In genomic region chr13:116523713-116524303, GRCm38 (mm10) we compare ENCODE assay signal across 12 mouse cellular contexts.
DNase-seq lines count a peak whose midpoint lies in the region; ATAC-seq and TF ChIP-seq lines count a peak whose summit lies in the region.
"Had no signal": no experiment of that assay in that cellular context is flagged by ENCODE, and none has a peak within 500 bp of the region (broad histone marks: within the 10 kb centered on the region; RNA-seq: fewer than 3 reads in every experiment).

No protein-coding gene starts in this region.

- no peak overlapping the region for H3K4me3 ChIP-seq in midbrain, embryonic 10.5 days
- H3K4me3 ChIP-seq in midbrain, postnatal 0 days (ENCODE audit: low read depth, low read length), result no peak overlapping the region
- no peak overlapping the region for H3K4me3 ChIP-seq in embryonic facial prominence, embryonic 14.5 days (ENCODE audit: low read depth, low read length)
- no peak overlapping the region for H3K4me3 ChIP-seq in hindbrain, embryonic 15.5 days
- H3K4me3 ChIP-seq in neural tube, embryonic 14.5 days (ENCODE audit: low read depth, low read length), result no peak overlapping the region
- H3K4me3 ChIP-seq: liver, embryonic 13.5 days had no signal

- H3K36me3 ChIP-seq in midbrain, embryonic 10.5 days, result no peaks in the 10 kb centered on the region
- H3K36me3 ChIP-seq in midbrain, postnatal 0 days (ENCODE audit: insufficient read depth, low read length), result no peaks in the 10 kb centered on the region
- no peaks in the 10 kb centered on the region for H3K36me3 ChIP-seq in embryonic facial prominence, embryonic 14.5 days (ENCODE audit: control insufficient read depth, insufficient read depth, low read length)
- no peaks in the 10 kb centered on the region for H3K36me3 ChIP-seq in hindbrain, embryonic 15.5 days
- no peaks in the 10 kb centered on the region for H3K36me3 ChIP-seq in neural tube, embryonic 14.5 days (ENCODE audit: control insufficient read depth, insufficient read depth, low read length)
- H3K36me3 ChIP-seq: liver, embryonic 13.5 days had no signal

- H3K4me1 ChIP-seq in midbrain, embryonic 10.5 days, result peaks cover 8% of the 10 kb centered on the region
- H3K4me1 ChIP-seq in midbrain, postnatal 0 days (ENCODE audit: insufficient read depth, low read length), result no peaks in the 10 kb centered on the region
- H3K4me1 ChIP-seq in embryonic facial prominence, embryonic 14.5 days (ENCODE audit: control insufficient read depth, insufficient read depth, low read length), result no peaks in the 10 kb centered on the region; the same call in 1 of the 2 replicates
- H3K4me1 ChIP-seq in hindbrain, embryonic 15.5 days (replicated peaks), result 0 out of 2 replicates have a peak, but pooled peaks cover 4% of the 10 kb centered on the region
- no peaks in the 10 kb centered on the region for H3K4me1 ChIP-seq in neural tube, embryonic 14.5 days (ENCODE audit: control insufficient read depth, insufficient read depth, low read length)
- H3K4me1 ChIP-seq: liver, embryonic 13.5 days had no signal

- H3K4me2 ChIP-seq in midbrain, postnatal 0 days (ENCODE audit: low read depth, low read length, poor library complexity, severe bottlenecking), result no peak overlapping the region
- no peak overlapping the region for H3K4me2 ChIP-seq in embryonic facial prominence, embryonic 14.5 days (ENCODE audit: low read depth, low read length)
- no peak overlapping the region for H3K4me2 ChIP-seq in hindbrain, embryonic 15.5 days
- H3K4me2 ChIP-seq in neural tube, embryonic 14.5 days (ENCODE audit: low read depth, low read length), result no peak overlapping the region
- H3K4me2 ChIP-seq: liver, embryonic 13.5 days had no signal

- H3K27ac ChIP-seq in midbrain, embryonic 10.5 days (replicated peaks), result peak overlapping the region; percentile 59
- H3K27ac ChIP-seq in midbrain, postnatal 0 days (ENCODE audit: low read depth, low read length), result no peak overlapping the region
- H3K27ac ChIP-seq in embryonic facial prominence, embryonic 14.5 days (replicated peaks; ENCODE audit: low read depth, low read length), result no peak overlapping the region
- no peak overlapping the region for H3K27ac ChIP-seq in hindbrain, embryonic 15.5 days (replicated peaks)
- no peak overlapping the region for H3K27ac ChIP-seq in neural tube, embryonic 14.5 days (ENCODE audit: low read depth, low read length)
- H3K27ac ChIP-seq: liver, embryonic 13.5 days had no signal

- WGBS in midbrain, embryonic 10.5 days, result 3% methylated on average over 8 of the region's 8 CpGs
- 6% methylated on average over 7 of the region's 8 CpGs for WGBS in midbrain, postnatal 0 days
- 9% methylated on average over 8 of the region's 8 CpGs for WGBS in embryonic facial prominence, embryonic 14.5 days
- 3% methylated on average over 8 of the region's 8 CpGs for WGBS in hindbrain, embryonic 15.5 days
- 1% methylated on average over 8 of the region's 8 CpGs for WGBS in neural tube, embryonic 14.5 days

- no peak overlapping the region for H3K9ac ChIP-seq in midbrain, postnatal 0 days (replicated peaks; ENCODE audit: low read length, poor library complexity, severe bottlenecking)
- no peak overlapping the region for H3K9ac ChIP-seq in embryonic facial prominence, embryonic 14.5 days (ENCODE audit: low read depth, low read length)
- H3K9ac ChIP-seq in hindbrain, embryonic 15.5 days, result no peak overlapping the region
- no peak overlapping the region for H3K9ac ChIP-seq in neural tube, embryonic 14.5 days (replicated peaks; ENCODE audit: low read depth, low read length)
- H3K9ac ChIP-seq: liver, embryonic 13.5 days had no signal

- no peaks in the 10 kb centered on the region for H3K27me3 ChIP-seq in midbrain, embryonic 10.5 days (ENCODE audit: low read depth, poor library complexity, severe bottlenecking)
- peaks cover 3% of the 10 kb centered on the region for H3K27me3 ChIP-seq in midbrain, postnatal 0 days (ENCODE audit: insufficient read depth, low read length)
- H3K27me3 ChIP-seq in embryonic facial prominence, embryonic 14.5 days (replicated peaks; ENCODE audit: control insufficient read depth, insufficient read depth, low read length), result no peaks in the 10 kb centered on the region
- no peaks in the 10 kb centered on the region for H3K27me3 ChIP-seq in hindbrain, embryonic 15.5 days
- H3K27me3 ChIP-seq in neural tube, embryonic 14.5 days (ENCODE audit: control insufficient read depth, insufficient read depth, low read length), result no peaks in the 10 kb centered on the region
- H3K27me3 ChIP-seq: liver, embryonic 13.5 days had no signal

- peak; percentile 14 for DNase-seq in midbrain, embryonic 10.5 days (ENCODE audit: low spot score)
- DNase-seq in midbrain, postnatal 0 days (ENCODE audit: low spot score), result no peak
- DNase-seq in embryonic facial prominence, embryonic 14.5 days (ENCODE audit: low spot score), result peak; percentile 14
- no peak for DNase-seq in spleen, adult 18-20 months
- DNase-seq in cerebellum, adult 11 months, result no peak
- DNase-seq: gastrocnemius, postnatal 36 days; kidney, postnatal 14 days; liver, embryonic 13.5 days; lung, postnatal 4 days; thymus, adult 2 months had no signal

- TF ChIP-seq CTCF in midbrain, postnatal 0 days (IDR thresholded peaks at IDR 0.05), result no peak

- no peaks in the 10 kb centered on the region for H3K9me3 ChIP-seq in midbrain, embryonic 10.5 days (replicated peaks)
- H3K9me3 ChIP-seq in midbrain, postnatal 0 days (ENCODE audit: low read length), result no peaks in the 10 kb centered on the region
- H3K9me3 ChIP-seq in embryonic facial prominence, embryonic 14.5 days (ENCODE audit: control insufficient read depth, low read length), result no peaks in the 10 kb centered on the region
- H3K9me3 ChIP-seq in hindbrain, embryonic 15.5 days, result no peaks in the 10 kb centered on the region
- no peaks in the 10 kb centered on the region for H3K9me3 ChIP-seq in neural tube, embryonic 14.5 days (ENCODE audit: control insufficient read depth, low read length)
- H3K9me3 ChIP-seq: liver, embryonic 13.5 days had no signal

- ATAC-seq in midbrain, postnatal 0 days (ENCODE audit: low FRiP score), result no peak
- ATAC-seq in embryonic facial prominence, embryonic 14.5 days (ENCODE audit: low read depth), result peak; percentile 57
- ATAC-seq in hindbrain, embryonic 15.5 days (ENCODE audit: low FRiP score, low read depth), result peak; percentile 48; the same call in 1 of the 2 replicates
- ATAC-seq in neural tube, embryonic 14.5 days (ENCODE audit: low read depth), result peak; percentile 65; the same call in 1 of the 2 replicates

Comparison
In these comparisons a context has a peak if more than half of its experiments do, and no peak if none do; other contexts are left out.
1. DNase-seq: peak in midbrain, embryonic 10.5 days (single experiment) and embryonic facial prominence, embryonic 14.5 days (single experiment); none in midbrain, postnatal 0 days (single experiment), spleen, adult 18-20 months (0 of 2) and cerebellum, adult 11 months (single experiment).